In the genomic region with DNA sequence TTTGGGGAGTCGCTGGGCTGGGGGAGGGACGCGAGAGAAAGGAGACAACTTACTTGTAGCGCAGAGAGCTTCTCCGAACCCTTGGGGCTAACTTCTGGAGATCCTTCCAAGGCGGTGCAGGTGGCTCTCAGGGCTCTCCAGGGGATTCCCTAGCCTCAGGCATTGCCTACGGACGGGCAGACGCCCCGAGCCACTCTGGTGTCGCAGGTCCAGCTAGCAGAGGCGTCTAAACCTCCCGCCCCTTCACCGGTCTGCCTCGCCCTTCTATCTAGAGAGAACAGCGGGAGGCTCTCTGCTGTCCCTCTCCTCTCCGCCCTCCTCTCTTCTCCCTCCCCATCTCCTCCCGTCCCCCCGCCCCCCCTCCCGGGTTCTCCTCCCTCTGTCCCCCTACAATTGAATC, we compare ENCODE assay signal across 8 mouse cellular contexts. TPM values are rescaled to one million over a fixed set of nuclear protein-coding genes. Genes with fewer than 3 reads are reported as not detected.
DNase-seq lines count a peak whose midpoint lies in the region; ATAC-seq lines count a peak whose summit lies in the region.

TSS of gene Kcnj5 (minus strand) at position 300 of the 400 bp plus-strand sequence.

- no peak within 1 kb of the TSS for H3K27ac ChIP-seq in embryonic facial prominence, embryonic 12.5 days
- H3K27ac ChIP-seq in hindbrain, embryonic 10.5 days = peak within 1 kb of the TSS; percentile 56

- H3K4me3 ChIP-seq in embryonic facial prominence, embryonic 12.5 days = peak within 1 kb of the TSS; percentile 31
- H3K4me3 ChIP-seq in hindbrain, embryonic 10.5 days = peak within 1 kb of the TSS; percentile 52

- no peaks in the 10 kb centered on the region for H3K36me3 ChIP-seq in embryonic facial prominence, embryonic 12.5 days
- H3K36me3 ChIP-seq in hindbrain, embryonic 10.5 days = no peaks in the 10 kb centered on the region

- peaks cover 14% of the 10 kb centered on the region; the same call in 1 of the 2 replicates for H3K4me1 ChIP-seq in embryonic facial prominence, embryonic 12.5 days
- peaks cover 24% of the 10 kb centered on the region for H3K4me1 ChIP-seq in hindbrain, embryonic 10.5 days (replicated peaks)

- no peak for ATAC-seq in cerebellum, adult (ENCODE audit: insufficient number of reproducible peaks, low FRiP score, low TSS enrichment)
- ATAC-seq in embryonic facial prominence, embryonic 12.5 days (ENCODE audit: insufficient number of reproducible peaks, insufficient read depth, low FRiP score, low TSS enrichment) = no peak
- ATAC-seq in megakaryocyte progenitor cell, adult 5-6 weeks (replicated peaks; ENCODE audit: poor library complexity) = peak; percentile 36; the same call in 1 of the 2 replicates

- no peaks in the 10 kb centered on the region for H3K9me3 ChIP-seq in embryonic facial prominence, embryonic 12.5 days
- H3K9me3 ChIP-seq in hindbrain, embryonic 10.5 days = no peaks in the 10 kb centered on the region

- peak within 1 kb of the TSS; percentile 55 for H3K4me2 ChIP-seq in embryonic facial prominence, embryonic 12.5 days (replicated peaks)

- peaks cover 57% of the 10 kb centered on the region for H3K27me3 ChIP-seq in embryonic facial prominence, embryonic 12.5 days
- H3K27me3 ChIP-seq in hindbrain, embryonic 10.5 days (ENCODE audit: insufficient read depth, poor library complexity, severe bottlenecking) = peaks cover 80% of the 10 kb centered on the region

- peak; percentile 29 to 37 for DNase-seq in cerebellum, adult 18-20 months
- DNase-seq in hindbrain, embryonic 10.5 days (ENCODE audit: low spot score) = peak; percentile 39
- DNase-seq in thymus, postnatal 4 days = no peak
- no peak for DNase-seq in right cerebral cortex, postnatal 25 days
- DNase-seq in gastrocnemius, adult 18-20 months (ENCODE audit: low spot score) = no peak

- H3K9ac ChIP-seq in embryonic facial prominence, embryonic 12.5 days = peak within 1 kb of the TSS; percentile 30

- WGBS in embryonic facial prominence, embryonic 12.5 days = 1% methylated on average over 20 of the region's 20 CpGs
- WGBS in hindbrain, embryonic 10.5 days = 1% methylated on average over 20 of the region's 20 CpGs

RNA-seq across cellular contexts. Expression of gene Kcnj5, which starts in this region (rescaled TPM):
- polyA plus RNA-seq in embryonic facial prominence, embryonic 12.5 days (2016; fragmentation: Nextera tagmentation; extraction: Ambion mirVana) = 0.33 and 0.36 TPM in 2 replicates
- polyA plus RNA-seq in hindbrain, embryonic 10.5 days (2016; fragmentation: Nextera tagmentation; extraction: Ambion mirVana) = 0.35 and 0.46 TPM in 2 replicates
- 0.25 and 0.32 TPM in 2 replicates for total RNA-seq in megakaryocyte progenitor cell, adult 5-6 weeks (2015)
- total RNA-seq in megakaryocyte progenitor cell, adult 5-6 weeks (2017) = 0.24 TPM in 1 of 2 replicates, not detected in the other
- not detected for total RNA-seq in gastrocnemius, adult 18-20 months (2021)

Comparison
In these comparisons a context has a peak if more than half of its experiments do, and no peak if none do; other contexts are left out.
1. Peak in DNase-seq, H3K4me3 ChIP-seq and H3K27ac ChIP-seq in hindbrain, embryonic 10.5 days; RNA of the gene not detected or under 1 TPM.
2. Peak in ATAC-seq in megakaryocyte progenitor cell, adult 5-6 weeks; RNA of the gene not detected or under 1 TPM.
3. DNase-seq: peak in cerebellum, adult 18-20 months (2 of 2); none in thymus, postnatal 4 days (single experiment), right cerebral cortex, postnatal 25 days (single experiment) and gastrocnemius, adult 18-20 months (single experiment).